Mouse (Mus musculus) granulocyte monocyte progenitor cell, adult 5-6 weeks (primary cell): Measurements from ENCODE around the gene Hook2. TPM values are rescaled to one million over a fixed set of nuclear protein-coding genes. Genes with fewer than 3 reads are reported as not detected.

Source experiments
- total RNA-seq, 2 experiments: library from RNA; stranded (forward) in 1 of 2; stranded (reverse) in 1 of 2; fragments of 200-712, 200-1000 nt in 1 of 2; fragments of >200 nt in 1 of 2; fragmentation: Nextera tagmentation in 1 of 2; gene quantifications; 2 replicates each; pipeline ENCODE4 v1.2.3; 2014 to 2017

The Hook2 gene
- total RNA-seq, 2 experiments from 2014 or later: 5.7 to 6.1 TPM

Other genes with a start within 250 kb of the Hook2 start
- 25.7 and 51.2 TPM in 2 replicates for gene Nfix, start 190.3 kb upstream of the Hook2 start, total RNA-seq (2014; fragmentation: Nextera tagmentation)
- gene Nfix, start 190.3 kb upstream of the Hook2 start, total RNA-seq (2017): 9.5 and 12.8 TPM in 2 replicates
- gene Dand5, start 167.8 kb upstream of the Hook2 start, total RNA-seq (2014; fragmentation: Nextera tagmentation): 4.1 and 4.7 TPM in 2 replicates
- gene Dand5, start 167.8 kb upstream of the Hook2 start, total RNA-seq (2017): 3.6 and 3.7 TPM in 2 replicates
- 17.0 and 19.2 TPM in 2 replicates for gene Gadd45gip1, start 159.1 kb upstream of the Hook2 start, total RNA-seq (2014; fragmentation: Nextera tagmentation)
- gene Gadd45gip1, start 159.1 kb upstream of the Hook2 start, total RNA-seq (2017): 46.2 and 52.4 TPM in 2 replicates
- gene Rad23a, start 149.9 kb upstream of the Hook2 start, total RNA-seq (2014; fragmentation: Nextera tagmentation): 41.8 TPM in 2 replicates
- 20.1 and 21.4 TPM in 2 replicates for gene Rad23a, start 149.9 kb upstream of the Hook2 start, total RNA-seq (2017)
- 1,333 and 1,645 TPM in 2 replicates for gene Calr, start 143.7 kb upstream of the Hook2 start, total RNA-seq (2014; fragmentation: Nextera tagmentation)
- gene Calr, start 143.7 kb upstream of the Hook2 start, total RNA-seq (2017): 4,572 and 4,672 TPM in 2 replicates
- 90.9 TPM in 2 replicates for gene Farsa, start 133.6 kb upstream of the Hook2 start, total RNA-seq (2014; fragmentation: Nextera tagmentation)
- gene Farsa, start 133.6 kb upstream of the Hook2 start, total RNA-seq (2017): 187 and 190 TPM in 2 replicates
- gene Syce2, start 118.5 kb upstream of the Hook2 start, total RNA-seq (2014; fragmentation: Nextera tagmentation): 172 and 176 TPM in 2 replicates
- 126 and 155 TPM in 2 replicates for gene Syce2, start 118.5 kb upstream of the Hook2 start, total RNA-seq (2017)
- gene Gcdh, start 96.7 kb upstream of the Hook2 start, total RNA-seq (2014; fragmentation: Nextera tagmentation): 23.2 and 25.8 TPM in 2 replicates
- gene Gcdh, start 96.7 kb upstream of the Hook2 start, total RNA-seq (2017): 20.1 and 30.3 TPM in 2 replicates
- 0.52 and 1.0 TPM in 2 replicates for gene Klf1, start 88.7 kb upstream of the Hook2 start, total RNA-seq (2014; fragmentation: Nextera tagmentation)
- 0.43 and 0.72 TPM in 2 replicates for gene Klf1, start 88.7 kb upstream of the Hook2 start, total RNA-seq (2017)
- 35.6 and 55.5 TPM in 2 replicates for gene Dnase2a, start 82.0 kb upstream of the Hook2 start, total RNA-seq (2014; fragmentation: Nextera tagmentation)
- 59.6 and 117 TPM in 2 replicates for gene Dnase2a, start 82.0 kb upstream of the Hook2 start, total RNA-seq (2017)
- not detected in 2 replicates for gene Mast1, start 53.2 kb upstream of the Hook2 start, total RNA-seq (2014; fragmentation: Nextera tagmentation)
- not detected in 2 replicates for gene Mast1, start 53.2 kb upstream of the Hook2 start, total RNA-seq (2017)
- not detected in 2 replicates for gene Rtbdn, start 43.6 kb upstream of the Hook2 start, total RNA-seq (2014; fragmentation: Nextera tagmentation)
- gene Rtbdn, start 43.6 kb upstream of the Hook2 start, total RNA-seq (2017): not detected in 2 replicates
- gene Gm49661, start 21.2 kb upstream of the Hook2 start, total RNA-seq (2014; fragmentation: Nextera tagmentation): not detected in 2 replicates
- gene Gm49661, start 21.2 kb upstream of the Hook2 start, total RNA-seq (2017): not detected in 2 replicates
- 210 and 303 TPM in 2 replicates for gene Prdx2, start 21.0 kb upstream of the Hook2 start, total RNA-seq (2014; fragmentation: Nextera tagmentation)
- gene Prdx2, start 21.0 kb upstream of the Hook2 start, total RNA-seq (2017): 360 and 421 TPM in 2 replicates
- 116 and 172 TPM in 2 replicates for gene Rnaseh2a, start 20.8 kb upstream of the Hook2 start, total RNA-seq (2014; fragmentation: Nextera tagmentation)
- gene Rnaseh2a, start 20.8 kb upstream of the Hook2 start, total RNA-seq (2017): 91.3 and 148 TPM in 2 replicates
- 3.3 and 14.2 TPM in 2 replicates for gene Junb, start 11.9 kb upstream of the Hook2 start, total RNA-seq (2014; fragmentation: Nextera tagmentation)
- gene Junb, start 11.9 kb upstream of the Hook2 start, total RNA-seq (2017): 39.6 and 46.0 TPM in 2 replicates
- not detected in 2 replicates for gene Best2, start 23.9 kb downstream of the Hook2 start, total RNA-seq (2014; fragmentation: Nextera tagmentation)
- not detected in 2 replicates for gene Best2, start 23.9 kb downstream of the Hook2 start, total RNA-seq (2017)
- gene Asna1, start 34.7 kb downstream of the Hook2 start, total RNA-seq (2014; fragmentation: Nextera tagmentation): 73.1 and 73.3 TPM in 2 replicates
- 74.5 and 91.2 TPM in 2 replicates for gene Asna1, start 34.7 kb downstream of the Hook2 start, total RNA-seq (2017)
- 112 and 128 TPM in 2 replicates for gene Trir, start 36.2 kb downstream of the Hook2 start, total RNA-seq (2014; fragmentation: Nextera tagmentation)
- gene Trir, start 36.2 kb downstream of the Hook2 start, total RNA-seq (2017): 245 and 280 TPM in 2 replicates
- gene Tnpo2, start 46.3 kb downstream of the Hook2 start, total RNA-seq (2014; fragmentation: Nextera tagmentation): 19.6 and 25.0 TPM in 2 replicates
- 21.5 and 26.8 TPM in 2 replicates for gene Tnpo2, start 46.3 kb downstream of the Hook2 start, total RNA-seq (2017)
- gene Fbxw9, start 69.5 kb downstream of the Hook2 start, total RNA-seq (2014; fragmentation: Nextera tagmentation): 11.6 and 13.5 TPM in 2 replicates
- gene Fbxw9, start 69.5 kb downstream of the Hook2 start, total RNA-seq (2017): 4.1 and 5.9 TPM in 2 replicates
- not detected in 2 replicates for gene Gm5741, start 77.4 kb downstream of the Hook2 start, total RNA-seq (2014; fragmentation: Nextera tagmentation)
- gene Gm5741, start 77.4 kb downstream of the Hook2 start, total RNA-seq (2017): not detected in 2 replicates
- 42.0 and 66.5 TPM in 2 replicates for gene Dhps, start 81.2 kb downstream of the Hook2 start, total RNA-seq (2014; fragmentation: Nextera tagmentation)
- gene Dhps, start 81.2 kb downstream of the Hook2 start, total RNA-seq (2017): 19.6 and 30.1 TPM in 2 replicates
- 189 and 191 TPM in 2 replicates for gene Wdr83os, start 90.1 kb downstream of the Hook2 start, total RNA-seq (2014; fragmentation: Nextera tagmentation)
- 36.6 and 47.4 TPM in 2 replicates for gene Wdr83os, start 90.1 kb downstream of the Hook2 start, total RNA-seq (2017)
- 56.2 and 81.8 TPM in 2 replicates for gene Wdr83, start 90.7 kb downstream of the Hook2 start, total RNA-seq (2014; fragmentation: Nextera tagmentation)
- 23.3 and 32.8 TPM in 2 replicates for gene Wdr83, start 90.7 kb downstream of the Hook2 start, total RNA-seq (2017)
- gene Man2b1, start 92.7 kb downstream of the Hook2 start, total RNA-seq (2014; fragmentation: Nextera tagmentation): 91.4 and 110 TPM in 2 replicates
- 52.9 and 83.5 TPM in 2 replicates for gene Man2b1, start 92.7 kb downstream of the Hook2 start, total RNA-seq (2017)
- not detected in 2 replicates for gene Zfp791, start 132.5 kb downstream of the Hook2 start, total RNA-seq (2014; fragmentation: Nextera tagmentation)
- gene Zfp791, start 132.5 kb downstream of the Hook2 start, total RNA-seq (2017): not detected in 2 replicates
- gene Cks1brt, start 161.3 kb downstream of the Hook2 start, total RNA-seq (2014; fragmentation: Nextera tagmentation): not detected in 2 replicates
- not detected in 2 replicates for gene Cks1brt, start 161.3 kb downstream of the Hook2 start, total RNA-seq (2017)
- not detected in 2 replicates for gene Olfr371, start 235.4 kb downstream of the Hook2 start, total RNA-seq (2014; fragmentation: Nextera tagmentation)
- not detected in 2 replicates for gene Olfr371, start 235.4 kb downstream of the Hook2 start, total RNA-seq (2017)